Mouse (Mus musculus): ENCODE data around the gene Fbxo41. TPM values are rescaled to one million over a fixed set of nuclear protein-coding genes. Genes with fewer than 3 reads are reported as not detected.
"Not testable (repeated sequence)": the region's sequence is repeated elsewhere in the genome, so short reads cannot be mapped to it uniquely, and the experiment has no call there.

Fbxo41 gene
- polyA plus RNA-seq, 1 experiment from 2014 or later: 0.10 TPM

- Histone ChIP-seq H3K4me3 (ENCODE audit: low read depth, low read length) (peak within 1 kb of the TSS; percentile 82), H3K9me3 (ENCODE audit: control insufficient read depth, low read length) (no peaks in the 10 kb centered on the region), H3K4me1 (replicated peaks; ENCODE audit: control insufficient read depth, insufficient read depth) (no peaks in the 10 kb centered on the region), H3K27me3 (ENCODE audit: control insufficient read depth, insufficient read depth, low read length) (no peaks in the 10 kb centered on the region), H3K27ac (replicated peaks) (peak within 1 kb of the TSS; percentile 98), H3K9ac (ENCODE audit: low read length) (peak within 1 kb of the TSS; percentile 89), H3K4me2 (replicated peaks; ENCODE audit: low read depth) (peak within 1 kb of the TSS; percentile 98), H3K36me3 (ENCODE audit: control insufficient read depth, insufficient read depth, low read length) (0 out of 2 replicates have a peak, but pooled peaks cover under 1% of the 10 kb centered on the region)
- 2% methylated on average over 71 of the region's 96 CpGs for WGBS
- TF ChIP-seq EP300 (optimal IDR thresholded peaks at IDR 0.05): no peak
- TF ChIP-seq CTCF (IDR thresholded peaks at IDR 0.05; ENCODE audit: low read depth): peak; percentile 77
- DNase-seq (ENCODE audit: low spot score) (peak; percentile 99), ATAC-seq (ENCODE audit: low FRiP score, low TSS enrichment) (peak; percentile 97)
Measured at GRCm38 (mm10) chr6:85450697-85451663, 51.8 kb downstream of the Fbxo41 start, which contains the start of gene Cct7. Gene Cct7, plus strand, starts transcription at chr6:85451514.

- ATAC-seq (ENCODE audit: low FRiP score, low TSS enrichment); DNase-seq (ENCODE audit: low spot score); H3K36me3 ChIP-seq (ENCODE audit: control insufficient read depth, insufficient read depth, low read length); H3K4me1 ChIP-seq (replicated peaks; ENCODE audit: control insufficient read depth, insufficient read depth); H3K27ac ChIP-seq (replicated peaks); H3K9ac ChIP-seq (ENCODE audit: low read length); H3K27me3 ChIP-seq (ENCODE audit: control insufficient read depth, insufficient read depth, low read length); H3K9me3 ChIP-seq (ENCODE audit: control insufficient read depth, low read length): not testable (repeated sequence)
- Histone ChIP-seq H3K4me3 (ENCODE audit: low read depth, low read length) (0 out of 2 replicates have a peak overlapping the region, but pooled peaks have one; percentile 82), H3K4me2 (replicated peaks; ENCODE audit: low read depth) (peak overlapping the region; percentile 98)
- 47% methylated on average over 1 of the region's 1 CpGs for WGBS
Measured at GRCm38 (mm10) chr6:85450140-85450539, 52.7 kb downstream of the Fbxo41 start.

- no peak for TF ChIP-seq EP300 (optimal IDR thresholded peaks at IDR 0.05)
- TF ChIP-seq CTCF (IDR thresholded peaks at IDR 0.05; ENCODE audit: low read depth): no peak
- no peak for ATAC-seq (ENCODE audit: low FRiP score, low TSS enrichment)
- Histone ChIP-seq H3K36me3 (ENCODE audit: control insufficient read depth, insufficient read depth, low read length) (peaks cover 5% of the 10 kb centered on the region; the same call in 1 of the 2 replicates), H3K27ac (replicated peaks) (no peak overlapping the region), H3K4me2 (replicated peaks; ENCODE audit: low read depth) (no peak overlapping the region), H3K27me3 (ENCODE audit: control insufficient read depth, insufficient read depth, low read length) (no peaks in the 10 kb centered on the region), H3K4me1 (replicated peaks; ENCODE audit: control insufficient read depth, insufficient read depth) (no peaks in the 10 kb centered on the region), H3K4me3 (ENCODE audit: low read depth, low read length) (no peak overlapping the region), H3K9me3 (ENCODE audit: control insufficient read depth, low read length) (no peaks in the 10 kb centered on the region), H3K9ac (ENCODE audit: low read length) (no peak overlapping the region)
- 85% methylated on average over 6 of the region's 6 CpGs for WGBS
- no peak for DNase-seq (ENCODE audit: low spot score)
Measured at GRCm38 (mm10) chr6:85447351-85447750, 55.4 kb downstream of the Fbxo41 start.

- DNase-seq (ENCODE audit: low spot score): no peak
- no peak overlapping the region for H3K27ac ChIP-seq (replicated peaks)
Measured at GRCm38 (mm10) chr6:85445286-85445685, 57.5 kb downstream of the Fbxo41 start.

GRCm38 (mm10) chr6:85444266-85444965 lies 58.4 kb downstream of the Fbxo41 start:
- Histone ChIP-seq H3K36me3 (ENCODE audit: control insufficient read depth, insufficient read depth, low read length) (peaks cover 11% of the 10 kb centered on the region), H3K27ac (replicated peaks) (no peak overlapping the region; the same call in 1 of the 2 replicates)

More at GRCm38 (mm10) chr6:85445286-85445685, 57.5 kb downstream of the Fbxo41 start:
- 78% methylated on average over 5 of the region's 5 CpGs for WGBS
- no peak overlapping the region for H3K4me2 ChIP-seq (replicated peaks; ENCODE audit: low read depth)
- no peak overlapping the region for H3K4me3 ChIP-seq (ENCODE audit: low read depth, low read length)
- H3K36me3 ChIP-seq (ENCODE audit: control insufficient read depth, insufficient read depth, low read length): peaks cover 5% of the 10 kb centered on the region; the same call in 1 of the 2 replicates
- no peaks in the 10 kb centered on the region for H3K4me1 ChIP-seq (replicated peaks; ENCODE audit: control insufficient read depth, insufficient read depth)
- no peak for ATAC-seq (ENCODE audit: low FRiP score, low TSS enrichment)
- TF ChIP-seq EP300 (optimal IDR thresholded peaks at IDR 0.05): no peak
- TF ChIP-seq CTCF (IDR thresholded peaks at IDR 0.05; ENCODE audit: low read depth): no peak
- no peaks in the 10 kb centered on the region for H3K27me3 ChIP-seq (ENCODE audit: control insufficient read depth, insufficient read depth, low read length)
- H3K9me3 ChIP-seq (ENCODE audit: control insufficient read depth, low read length): no peaks in the 10 kb centered on the region
- no peak overlapping the region for H3K9ac ChIP-seq (ENCODE audit: low read length)

More at GRCm38 (mm10) chr6:85444266-85444965, 58.4 kb downstream of the Fbxo41 start:
- TF ChIP-seq CTCF (IDR thresholded peaks at IDR 0.05; ENCODE audit: low read depth): no peak
- TF ChIP-seq EP300 (optimal IDR thresholded peaks at IDR 0.05): no peak
- no peak for DNase-seq (ENCODE audit: low spot score)
- H3K4me1 ChIP-seq (replicated peaks; ENCODE audit: control insufficient read depth, insufficient read depth): no peaks in the 10 kb centered on the region
- H3K4me2 ChIP-seq (replicated peaks; ENCODE audit: low read depth): no peak overlapping the region
- no peaks in the 10 kb centered on the region for H3K27me3 ChIP-seq (ENCODE audit: control insufficient read depth, insufficient read depth, low read length)
- H3K4me3 ChIP-seq (ENCODE audit: low read depth, low read length): no peak overlapping the region
- ATAC-seq (ENCODE audit: low FRiP score, low TSS enrichment): no peak
- 81% methylated on average over 8 of the region's 8 CpGs for whole genome bisulfite sequencing
- no peak overlapping the region for H3K9ac ChIP-seq (ENCODE audit: low read length)
- no peaks in the 10 kb centered on the region for H3K9me3 ChIP-seq (ENCODE audit: control insufficient read depth, low read length)

Measured in stomach, postnatal 0 days (tissue).